Mouse (Mus musculus): ENCODE measurements around the gene Hdac1. TPM values are rescaled to one million over a fixed set of nuclear protein-coding genes. Genes with fewer than 3 reads are reported as not detected.

Gene Hdac1
- 150 and 156 TPM in 2 replicates for polyA plus RNA-seq (2011; ENCODE audit: insufficient read length, low read depth, missing spikeins)

DNA sequence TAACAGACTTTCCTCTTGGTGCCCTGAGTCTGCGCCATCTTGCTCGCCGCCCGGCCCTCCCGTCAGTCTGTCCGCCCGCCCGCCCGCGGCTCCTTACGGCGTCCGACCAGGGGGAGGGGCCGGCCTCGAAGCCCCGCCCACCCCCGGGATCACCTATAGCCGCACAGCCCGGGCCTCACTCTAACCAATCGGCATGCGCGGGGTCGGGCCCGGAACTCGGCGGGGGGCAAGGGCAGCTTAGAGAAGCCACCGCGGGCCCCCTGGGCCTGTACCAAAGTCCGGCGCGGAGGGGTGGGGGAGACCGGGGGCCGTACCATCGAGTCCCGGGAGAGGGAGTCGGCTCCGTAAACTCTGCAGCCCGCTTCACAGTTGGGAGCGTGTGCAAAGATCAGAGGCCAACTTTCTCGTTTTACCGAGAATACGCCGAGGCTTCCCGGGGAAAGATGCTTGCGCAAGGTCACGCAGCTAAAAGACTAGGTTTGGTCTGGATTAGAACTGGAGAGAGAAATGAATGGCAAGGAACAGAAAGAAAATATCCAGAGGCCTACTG lies at the start of gene Hdac1:
Gene Hdac1 (minus strand): TSS at position 122 of the 550 bp plus-strand sequence.
- no peaks in the 10 kb centered on the region for H3K4me1 ChIP-seq (ENCODE audit: control insufficient read depth, insufficient read depth, low read length)

DNA sequence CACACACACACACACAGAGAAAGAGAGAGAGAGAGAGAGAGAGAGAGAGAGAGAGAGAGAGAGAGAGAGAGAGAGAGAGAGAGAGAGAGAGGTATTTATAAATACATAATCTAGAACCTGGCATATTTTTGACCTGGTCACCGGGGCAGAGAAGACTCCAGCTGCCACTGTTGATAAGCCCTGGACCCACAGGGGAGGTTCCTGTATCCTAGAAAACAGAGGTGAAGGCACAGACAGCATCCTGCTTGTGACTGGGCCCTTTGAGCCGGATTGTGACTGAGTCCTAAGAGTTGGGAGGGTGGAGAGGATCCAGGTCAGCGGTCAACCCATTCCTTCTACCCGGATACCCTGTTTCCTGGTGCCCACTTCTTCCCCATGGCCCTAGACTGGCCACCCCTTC lies 46.4 kb upstream of the Hdac1 start:
- Histone ChIP-seq H3K4me3 (ENCODE audit: insufficient read depth, low read length) (no peak overlapping the region), H3K27ac (ENCODE audit: insufficient read depth, low read length) (no peak overlapping the region), H3K4me1 (ENCODE audit: control insufficient read depth, insufficient read depth, low read length) (no peaks in the 10 kb centered on the region)
- no peak for TF ChIP-seq CTCF (IDR thresholded peaks at IDR 0.05; ENCODE audit: borderline replicate concordance, insufficient read depth, low read length)
- no peak for TF ChIP-seq POLR2A (IDR thresholded peaks at IDR 0.05; ENCODE audit: low read depth, low read length)

More for the DNA sequence above, at the start of gene Hdac1:
- TF ChIP-seq POLR2A (IDR thresholded peaks at IDR 0.05; ENCODE audit: low read depth, low read length) = peak; percentile 77
- TF ChIP-seq CTCF (IDR thresholded peaks at IDR 0.05; ENCODE audit: borderline replicate concordance, insufficient read depth, low read length) = no peak
- H3K27ac ChIP-seq (ENCODE audit: insufficient read depth, low read length) = peak within 1 kb of the TSS; percentile 57
- H3K4me3 ChIP-seq (ENCODE audit: insufficient read depth, low read length) = peak within 1 kb of the TSS; percentile 83

DNA sequence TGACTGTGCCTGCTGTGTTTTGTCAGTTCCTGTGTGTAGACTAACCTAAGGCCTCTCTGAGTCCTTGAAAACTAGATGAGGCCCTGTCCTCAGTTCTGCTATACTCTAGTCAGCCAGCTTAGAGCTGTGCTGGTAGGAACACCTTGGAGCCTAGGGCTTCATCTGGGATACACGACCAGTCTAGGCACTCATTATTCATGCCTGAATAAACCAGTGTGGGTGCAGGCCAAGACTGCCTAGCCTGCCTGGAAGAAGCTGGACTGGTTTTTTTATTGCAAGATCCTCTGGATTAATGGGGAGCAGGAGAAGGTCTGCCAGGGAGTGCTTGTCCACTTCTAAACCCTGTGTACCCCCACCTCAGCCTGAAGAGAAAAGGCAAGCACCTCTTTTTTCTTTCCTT lies 44.4 kb upstream of the Hdac1 start:
- H3K27ac ChIP-seq (ENCODE audit: insufficient read depth, low read length) = no peak overlapping the region

DNA sequence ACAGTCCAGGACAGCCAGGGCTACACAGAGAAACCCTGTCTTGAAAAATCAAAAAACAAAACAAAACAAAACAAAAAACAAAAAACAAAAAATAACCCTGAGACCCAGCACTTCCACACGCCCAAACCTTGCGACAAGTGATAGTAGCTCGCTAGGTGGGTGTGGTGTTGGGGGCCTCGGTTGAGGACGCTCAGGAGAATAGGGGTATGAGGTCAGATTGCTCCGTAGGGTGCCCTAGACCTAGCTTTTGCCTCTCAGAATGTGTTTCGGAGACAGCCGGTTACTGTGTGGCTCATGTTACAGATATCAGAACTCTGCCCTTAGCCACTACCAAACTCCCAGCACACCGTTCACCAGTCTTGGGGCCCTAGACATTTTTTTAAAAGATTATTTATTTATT lies 43.3 kb upstream of the Hdac1 start:
- Histone ChIP-seq H3K4me3 (ENCODE audit: insufficient read depth, low read length) (no peak overlapping the region), H3K27ac (ENCODE audit: insufficient read depth, low read length) (no peak overlapping the region), H3K4me1 (ENCODE audit: control insufficient read depth, insufficient read depth, low read length) (no peaks in the 10 kb centered on the region)
- TF ChIP-seq POLR2A (IDR thresholded peaks at IDR 0.05; ENCODE audit: low read depth, low read length) = no peak
- no peak for TF ChIP-seq CTCF (IDR thresholded peaks at IDR 0.05; ENCODE audit: borderline replicate concordance, insufficient read depth, low read length)

More for the DNA sequence above, 44.4 kb upstream of the Hdac1 start:
- Histone ChIP-seq H3K4me3 (ENCODE audit: insufficient read depth, low read length) (no peak overlapping the region), H3K4me1 (ENCODE audit: control insufficient read depth, insufficient read depth, low read length) (no peaks in the 10 kb centered on the region)
- no peak for TF ChIP-seq POLR2A (IDR thresholded peaks at IDR 0.05; ENCODE audit: low read depth, low read length)

DNA sequence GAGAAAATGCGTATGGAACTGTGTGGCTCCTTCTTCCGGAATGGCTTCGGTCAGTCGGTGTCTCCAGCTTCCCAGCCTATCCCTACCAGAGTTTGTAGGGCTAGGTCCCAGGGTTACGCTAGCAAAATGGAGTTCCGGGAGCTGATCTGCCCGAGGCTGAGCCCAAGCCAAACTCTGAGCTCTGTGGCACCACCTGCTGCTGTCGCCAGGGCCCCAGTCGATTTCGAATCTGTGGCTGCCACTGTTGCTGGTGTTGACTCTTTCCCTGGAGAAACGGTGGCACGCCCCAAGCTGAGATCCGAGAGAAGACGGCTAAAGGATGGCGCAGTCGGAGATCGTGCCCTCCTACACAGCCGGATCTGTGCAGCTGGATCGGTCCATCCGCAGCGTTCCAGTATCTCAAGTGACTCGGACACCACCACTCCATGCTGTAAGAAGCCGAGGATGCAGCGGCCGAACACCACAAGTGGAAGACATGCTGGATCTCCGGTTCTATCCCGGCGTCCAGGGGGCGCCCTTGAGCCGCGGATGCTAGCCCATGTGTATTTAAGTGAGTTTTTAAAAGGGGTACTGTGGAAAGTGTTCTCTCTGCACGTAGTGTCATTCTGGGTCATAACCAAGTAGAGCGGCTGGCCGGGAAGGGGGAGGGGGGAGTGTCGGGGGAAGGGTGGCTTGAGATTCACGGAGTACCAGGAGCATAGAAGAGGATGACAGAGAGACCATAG lies 42.5 kb upstream of the Hdac1 start:
- H3K27ac ChIP-seq (ENCODE audit: insufficient read depth, low read length) = peak overlapping the region; percentile 29
- H3K4me1 ChIP-seq (ENCODE audit: control insufficient read depth, insufficient read depth, low read length) = no peaks in the 10 kb centered on the region
- peak overlapping the region; percentile 30 for H3K4me3 ChIP-seq (ENCODE audit: insufficient read depth, low read length)
- TF ChIP-seq POLR2A (IDR thresholded peaks at IDR 0.05; ENCODE audit: low read depth, low read length) (peak; percentile 60), CTCF (IDR thresholded peaks at IDR 0.05; ENCODE audit: borderline replicate concordance, insufficient read depth, low read length) (peak; percentile 53; the same call in 1 of the 2 replicates)

DNA sequence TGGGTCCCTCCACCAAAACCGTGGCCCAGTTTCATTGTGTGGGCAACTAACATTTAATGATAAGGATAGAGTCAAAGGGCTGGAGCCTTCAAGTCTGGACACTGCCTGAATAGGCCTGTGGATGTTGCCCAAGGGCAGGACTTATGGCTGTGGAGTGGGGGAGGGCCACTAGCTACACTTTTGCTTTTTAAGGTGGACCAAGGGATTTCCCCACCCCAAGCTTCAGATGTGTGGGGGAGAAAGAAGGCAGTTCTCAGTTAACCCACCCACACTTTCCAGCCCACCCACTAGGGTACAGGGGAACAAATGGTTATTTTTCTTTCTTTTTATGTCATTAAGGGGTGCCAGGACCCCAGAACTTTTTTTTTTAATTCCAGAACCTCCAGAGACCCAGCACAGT lies 41.9 kb upstream of the Hdac1 start:
- Histone ChIP-seq H3K4me1 (ENCODE audit: control insufficient read depth, insufficient read depth, low read length) (no peaks in the 10 kb centered on the region), H3K4me3 (ENCODE audit: insufficient read depth, low read length) (peak overlapping the region; percentile 30; the same call in 1 of the 2 replicates), H3K27ac (ENCODE audit: insufficient read depth, low read length) (peak overlapping the region; percentile 29; the same call in 1 of the 2 replicates)
- TF ChIP-seq POLR2A (IDR thresholded peaks at IDR 0.05; ENCODE audit: low read depth, low read length) (no peak), CTCF (IDR thresholded peaks at IDR 0.05; ENCODE audit: borderline replicate concordance, insufficient read depth, low read length) (no peak)

DNA sequence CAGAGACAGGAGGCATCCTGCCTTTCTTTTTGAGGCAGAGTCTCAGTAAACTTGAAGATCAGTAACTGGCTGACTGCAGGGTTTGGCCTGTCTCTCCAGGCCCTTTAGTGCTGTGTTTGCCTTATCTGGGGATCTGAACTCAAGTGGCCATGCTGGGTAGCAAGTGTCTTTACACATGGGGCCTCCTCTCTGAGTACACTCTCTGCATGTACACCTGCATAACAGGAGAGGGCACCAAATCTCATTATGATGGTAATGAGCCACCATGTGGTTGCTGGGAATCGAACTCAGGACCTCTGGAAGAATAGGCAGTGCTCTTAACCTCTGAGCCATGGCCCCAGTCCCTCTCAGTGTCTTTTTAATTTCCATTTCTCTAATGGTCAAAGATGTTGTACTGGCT lies 39.7 kb upstream of the Hdac1 start:
- H3K27ac ChIP-seq (ENCODE audit: insufficient read depth, low read length) = no peak overlapping the region
- TF ChIP-seq POLR2A (IDR thresholded peaks at IDR 0.05; ENCODE audit: low read depth, low read length) = no peak
- no peak for TF ChIP-seq CTCF (IDR thresholded peaks at IDR 0.05; ENCODE audit: borderline replicate concordance, insufficient read depth, low read length)
- no peak overlapping the region for H3K4me3 ChIP-seq (ENCODE audit: insufficient read depth, low read length)
- no peaks in the 10 kb centered on the region for H3K4me1 ChIP-seq (ENCODE audit: control insufficient read depth, insufficient read depth, low read length)

DNA sequence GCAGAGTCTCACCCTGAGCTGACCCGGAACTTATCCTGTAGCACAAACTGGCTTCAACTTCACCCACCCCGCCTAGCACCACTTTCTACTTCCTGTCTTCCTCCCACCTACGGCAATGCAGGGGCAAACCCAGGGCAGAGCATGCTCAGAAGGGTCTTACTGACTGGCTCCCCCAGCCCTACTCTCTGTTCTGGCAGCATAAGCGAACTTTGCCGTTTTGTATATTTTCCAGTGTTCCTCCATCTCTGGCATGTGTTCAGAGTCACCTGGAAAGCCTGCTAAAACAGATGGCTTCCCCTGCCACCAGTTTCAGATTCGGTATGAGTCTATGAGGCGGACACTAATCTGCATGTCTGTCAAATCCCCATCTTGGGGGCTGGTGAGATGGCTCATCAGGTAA lies 37.8 kb upstream of the Hdac1 start:
- no peak overlapping the region for H3K27ac ChIP-seq (ENCODE audit: insufficient read depth, low read length)
- TF ChIP-seq POLR2A (IDR thresholded peaks at IDR 0.05; ENCODE audit: low read depth, low read length) (no peak), CTCF (IDR thresholded peaks at IDR 0.05; ENCODE audit: borderline replicate concordance, insufficient read depth, low read length) (no peak)
- H3K4me1 ChIP-seq (ENCODE audit: control insufficient read depth, insufficient read depth, low read length) = no peaks in the 10 kb centered on the region
- no peak overlapping the region for H3K4me3 ChIP-seq (ENCODE audit: insufficient read depth, low read length)

DNA sequence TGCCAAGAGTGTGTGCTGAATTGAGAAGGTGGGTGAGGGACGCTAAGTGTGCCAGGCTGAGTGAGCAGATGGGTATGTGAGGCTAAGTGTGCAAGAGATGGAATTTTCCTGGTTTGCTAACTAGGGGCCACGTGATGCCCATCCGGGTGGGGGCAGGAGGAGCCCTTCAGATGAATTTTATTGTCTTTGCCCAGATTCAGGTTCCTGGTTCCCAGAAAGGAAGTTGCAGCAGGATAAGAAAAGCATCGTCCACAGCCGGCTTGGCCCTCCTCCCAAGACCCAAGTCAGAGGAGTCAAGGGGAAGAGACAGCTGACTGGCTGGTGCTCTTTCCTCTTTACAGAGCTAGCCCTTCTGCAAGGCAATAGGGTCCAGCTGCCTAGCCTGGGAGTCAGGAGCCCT lies 36.0 kb upstream of the Hdac1 start, which contains the start of gene Fam167b:
Gene Fam167b (minus strand): TSS at position 84 of the 400 bp plus-strand sequence.
- Histone ChIP-seq H3K4me3 (ENCODE audit: insufficient read depth, low read length) (no peak within 1 kb of the TSS), H3K27ac (ENCODE audit: insufficient read depth, low read length) (no peak within 1 kb of the TSS), H3K4me1 (ENCODE audit: control insufficient read depth, insufficient read depth, low read length) (no peaks in the 10 kb centered on the region)
- TF ChIP-seq CTCF (IDR thresholded peaks at IDR 0.05; ENCODE audit: borderline replicate concordance, insufficient read depth, low read length) = no peak
- no peak for TF ChIP-seq POLR2A (IDR thresholded peaks at IDR 0.05; ENCODE audit: low read depth, low read length)

DNA sequence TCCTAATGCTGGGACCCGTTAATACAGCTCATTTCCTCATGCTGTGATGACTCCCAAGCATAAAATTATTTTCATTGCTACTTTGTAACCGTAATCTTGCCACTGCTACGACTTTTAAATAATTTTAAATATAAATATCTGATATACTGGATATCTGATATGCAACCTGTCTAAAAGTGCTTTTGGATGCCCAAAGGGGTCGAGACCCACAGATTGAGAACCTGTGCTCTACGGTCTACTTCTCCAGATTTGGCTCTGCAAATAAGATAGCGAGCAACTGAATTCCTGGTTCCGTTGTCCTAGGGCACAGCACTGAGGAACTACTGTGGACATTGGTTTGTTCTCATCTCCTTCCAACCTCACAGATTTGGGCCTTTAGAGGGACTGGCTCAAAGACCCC lies 35.2 kb upstream of the Hdac1 start:
- TF ChIP-seq POLR2A (IDR thresholded peaks at IDR 0.05; ENCODE audit: low read depth, low read length) (no peak), CTCF (IDR thresholded peaks at IDR 0.05; ENCODE audit: borderline replicate concordance, insufficient read depth, low read length) (no peak)
- no peak overlapping the region for H3K4me3 ChIP-seq (ENCODE audit: insufficient read depth, low read length)
- no peaks in the 10 kb centered on the region for H3K4me1 ChIP-seq (ENCODE audit: control insufficient read depth, insufficient read depth, low read length)
- no peak overlapping the region for H3K27ac ChIP-seq (ENCODE audit: insufficient read depth, low read length)

Data from embryonic fibroblast, embryonic 13.5 days (primary cell).